Mouse (Mus musculus): ENCODE data around the gene Rbbp7.

The Rbbp7 gene

GRCm38 (mm10) chrX:162828016-162828415, 67.8 kb downstream of the Rbbp7 start:
- peak; percentile 6 for DNase-seq (ENCODE audit: low spot score)
